Mouse (Mus musculus) megakaryocyte, embryonic 14.5 days (primary cell): ENCODE measurements around the gene Srcap. TPM values are rescaled to one million over a fixed set of nuclear protein-coding genes. Genes with fewer than 3 reads are reported as not detected.

Experiments used
- H3K27me3 ChIP-seq: replicated peaks from 2 replicates; pipeline ENCODE3; 2012; ENCODE audit warnings: inconsistent platforms
- H3K36me3 ChIP-seq: replicated peaks from 2 replicates; pipeline ENCODE3; 2012; ENCODE audit warnings: low read length, inconsistent platforms, mixed read lengths
- H3K4me1 ChIP-seq: 2 replicates; pipeline ENCODE4 v1.6.1; 2012; ENCODE audit warnings: inconsistent platforms
- H3K4me3 ChIP-seq: replicated peaks from 2 replicates; pipeline ENCODE3; 2012; ENCODE audit warnings: moderate library complexity, mild to moderate bottlenecking, inconsistent platforms
- H3K9me3 ChIP-seq: 2 replicates; pipeline ENCODE4 v1.6.1; 2012; ENCODE audit warnings: inconsistent platforms
- FLI1 ChIP-seq: IDR thresholded peaks from 2 replicates; pipeline ENCODE4 v1.6.1; 2012; ENCODE audit warnings: low read length, inconsistent platforms, mixed read lengths
- GATA1 ChIP-seq: IDR thresholded peaks from 3 replicates; pipeline ENCODE4 v1.6.1; 2012; ENCODE audit warnings: mixed read lengths, low read length, inconsistent platforms, borderline replicate concordance
- polyA plus RNA-seq: library from polyadenylated mRNA; stranded (reverse); fragments of >175 nt; gene quantifications from 2 replicates; pipeline ENCODE4 v1.2.3, GENCODE M21; 2012; ENCODE audit warnings: low replicate concordance; ENCODE audit not compliant: insufficient read depth

Srcap gene
- polyA plus RNA-seq, 1 experiment: 9.1 TPM

- Histone ChIP-seq H3K4me3 (no peak overlapping the region), H3K9me3 (no peaks in the 10 kb centered on the region), H3K27me3 (no peaks in the 10 kb centered on the region), H3K36me3 (peaks cover 89% of the 10 kb centered on the region), H3K4me1 (peaks cover 7% of the 10 kb centered on the region; the same call in 1 of the 2 replicates)
- TF ChIP-seq GATA1: no peak
- TF ChIP-seq FLI1: no peak
Measured at GRCm38 (mm10) chr7:127564381-127565150, 52.8 kb downstream of the Srcap start.

DNA sequence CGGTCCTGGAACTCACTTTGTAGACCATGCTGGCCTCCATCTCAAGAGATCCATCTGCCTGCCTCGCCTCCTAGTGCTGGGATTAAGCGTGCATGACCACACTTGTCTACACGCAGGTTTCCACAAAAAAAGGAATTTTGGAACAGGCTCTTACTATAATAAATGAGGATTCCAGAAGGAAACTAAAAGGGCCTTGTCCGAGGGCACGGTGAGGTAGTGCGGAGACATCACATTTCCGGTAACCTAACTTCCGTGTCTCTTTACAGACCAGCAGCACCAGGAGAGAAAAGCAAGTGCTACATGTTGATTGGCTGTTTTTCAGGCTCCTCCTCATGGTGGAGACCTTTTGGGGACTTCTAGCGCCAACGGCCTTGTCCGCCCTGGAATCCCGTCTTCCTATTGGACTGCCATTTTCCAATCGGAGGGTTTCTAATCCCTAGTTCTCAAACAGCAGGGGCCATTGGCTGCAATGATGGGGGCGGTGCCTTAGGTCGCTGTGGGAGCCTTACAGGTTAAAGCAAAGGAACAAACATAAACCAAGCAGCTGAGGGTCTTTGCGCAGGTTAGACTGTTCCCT lies 61.2 kb downstream of the Srcap start, which contains the start of gene Phkg2:
Gene Phkg2, plus strand, starts transcription at position 446 of the 577 bp plus-strand sequence.
- no peaks in the 10 kb centered on the region for H3K9me3 ChIP-seq
- peaks cover 61% of the 10 kb centered on the region for H3K4me1 ChIP-seq
- peak within 1 kb of the TSS; percentile 98 for H3K4me3 ChIP-seq
- no peaks in the 10 kb centered on the region for H3K27me3 ChIP-seq
- H3K36me3 ChIP-seq: peaks cover 45% of the 10 kb centered on the region
- TF ChIP-seq FLI1 (no peak), GATA1 (no peak)

DNA sequence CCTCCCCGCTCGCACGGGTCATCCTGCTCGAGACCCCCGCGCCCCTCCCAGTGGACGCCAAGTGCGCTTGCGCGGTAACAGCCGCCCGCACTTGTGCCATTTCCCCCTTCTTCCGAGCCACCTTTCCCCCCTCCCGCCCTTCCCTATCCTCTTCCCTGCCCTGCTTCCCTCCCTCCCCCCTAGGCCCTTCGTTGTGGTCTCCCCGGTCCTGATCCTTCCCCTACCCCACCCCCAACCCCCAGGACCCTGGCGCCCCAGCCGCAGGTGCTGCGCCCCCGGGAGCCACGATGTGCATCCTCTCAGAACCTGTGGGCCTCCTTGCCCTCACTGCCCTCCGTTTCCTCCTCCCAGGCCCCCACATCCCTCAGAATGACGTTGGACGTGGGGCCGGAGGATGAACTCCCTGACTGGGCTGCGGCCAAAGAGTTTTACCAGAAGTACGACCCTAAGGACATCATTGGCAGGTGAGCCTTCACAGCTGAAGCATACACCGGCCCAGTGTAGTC lies 61.8 kb downstream of the Srcap start:
- TF ChIP-seq GATA1 (no peak), FLI1 (no peak)
- Histone ChIP-seq H3K4me1 (peaks cover 61% of the 10 kb centered on the region), H3K36me3 (peaks cover 48% of the 10 kb centered on the region), H3K9me3 (no peaks in the 10 kb centered on the region), H3K27me3 (no peaks in the 10 kb centered on the region), H3K4me3 (peak overlapping the region; percentile 98)

GRCm38 (mm10) chr7:127574115-127574514 lies 62.3 kb downstream of the Srcap start:
- H3K36me3 ChIP-seq: peaks cover 47% of the 10 kb centered on the region
- peaks cover 61% of the 10 kb centered on the region for H3K4me1 ChIP-seq
- peak overlapping the region; percentile 98 for H3K4me3 ChIP-seq
- no peaks in the 10 kb centered on the region for H3K27me3 ChIP-seq
- TF ChIP-seq FLI1: no peak
- no peak for TF ChIP-seq GATA1
- no peaks in the 10 kb centered on the region for H3K9me3 ChIP-seq

GRCm38 (mm10) chr7:127583260-127583659 lies 71.5 kb downstream of the Srcap start:
- H3K27me3 ChIP-seq: no peaks in the 10 kb centered on the region
- no peak overlapping the region for H3K4me3 ChIP-seq
- H3K4me1 ChIP-seq: peaks cover 48% of the 10 kb centered on the region
- peaks cover 73% of the 10 kb centered on the region for H3K36me3 ChIP-seq
- no peaks in the 10 kb centered on the region for H3K9me3 ChIP-seq
- TF ChIP-seq FLI1 (no peak), GATA1 (no peak)

DNA sequence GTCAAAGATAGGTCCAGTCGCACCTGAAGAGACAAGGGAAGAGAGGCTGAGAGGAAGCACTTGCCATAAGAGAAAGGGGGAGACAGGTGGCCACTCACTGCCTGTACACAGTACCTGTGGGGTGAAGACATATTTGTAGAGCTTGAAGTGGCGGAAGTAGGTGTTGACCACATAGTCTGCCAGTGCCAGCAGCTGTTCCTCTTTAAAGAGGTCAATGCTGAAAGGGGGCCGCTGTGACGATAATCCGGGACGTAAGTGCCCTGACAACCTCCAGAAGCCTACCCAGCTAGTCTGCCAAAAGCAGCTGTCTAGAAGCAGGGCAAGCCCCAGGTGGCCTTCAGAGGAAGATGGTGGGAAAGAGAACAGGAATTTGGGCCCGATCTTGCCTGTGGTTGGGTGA lies 73.2 kb downstream of the Srcap start:
- Histone ChIP-seq H3K36me3 (peaks cover 65% of the 10 kb centered on the region), H3K4me1 (peaks cover 57% of the 10 kb centered on the region), H3K27me3 (no peaks in the 10 kb centered on the region), H3K9me3 (no peaks in the 10 kb centered on the region), H3K4me3 (no peak overlapping the region)
- no peak for TF ChIP-seq GATA1

DNA sequence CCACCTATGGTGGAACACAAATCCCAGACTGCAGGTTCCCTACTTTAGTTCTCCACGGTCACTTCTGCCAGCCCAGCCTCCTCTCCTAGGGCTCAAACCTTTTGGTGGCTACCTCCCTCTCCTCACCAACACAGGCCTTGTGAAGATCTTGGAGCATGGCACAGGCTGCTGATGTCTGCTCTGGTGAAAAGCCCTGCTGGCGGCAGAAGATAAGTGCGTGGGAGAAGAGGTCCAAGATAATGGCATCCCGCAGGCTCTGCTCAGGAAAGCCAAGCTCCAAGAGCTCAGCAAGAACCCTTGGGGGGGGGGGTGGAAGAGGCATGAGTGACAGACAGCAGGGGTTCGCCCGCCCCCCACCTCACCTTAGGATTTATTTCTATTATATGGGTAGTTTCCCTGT lies 74.4 kb downstream of the Srcap start:
- H3K4me1 ChIP-seq: peaks cover 67% of the 10 kb centered on the region
- H3K27me3 ChIP-seq: no peaks in the 10 kb centered on the region
- peaks cover 65% of the 10 kb centered on the region for H3K36me3 ChIP-seq
- peak overlapping the region; percentile 21 for H3K4me3 ChIP-seq
- no peaks in the 10 kb centered on the region for H3K9me3 ChIP-seq
- TF ChIP-seq FLI1 (no peak), GATA1 (no peak)

- no peaks in the 10 kb centered on the region for H3K27me3 ChIP-seq
- no peaks in the 10 kb centered on the region for H3K9me3 ChIP-seq
- H3K4me3 ChIP-seq: peak overlapping the region; percentile 97
- peaks cover 73% of the 10 kb centered on the region for H3K4me1 ChIP-seq
- TF ChIP-seq FLI1 (no peak), GATA1 (no peak)
- peaks cover 65% of the 10 kb centered on the region for H3K36me3 ChIP-seq
Measured at GRCm38 (mm10) chr7:127587196-127587595, 75.4 kb downstream of the Srcap start.

DNA sequence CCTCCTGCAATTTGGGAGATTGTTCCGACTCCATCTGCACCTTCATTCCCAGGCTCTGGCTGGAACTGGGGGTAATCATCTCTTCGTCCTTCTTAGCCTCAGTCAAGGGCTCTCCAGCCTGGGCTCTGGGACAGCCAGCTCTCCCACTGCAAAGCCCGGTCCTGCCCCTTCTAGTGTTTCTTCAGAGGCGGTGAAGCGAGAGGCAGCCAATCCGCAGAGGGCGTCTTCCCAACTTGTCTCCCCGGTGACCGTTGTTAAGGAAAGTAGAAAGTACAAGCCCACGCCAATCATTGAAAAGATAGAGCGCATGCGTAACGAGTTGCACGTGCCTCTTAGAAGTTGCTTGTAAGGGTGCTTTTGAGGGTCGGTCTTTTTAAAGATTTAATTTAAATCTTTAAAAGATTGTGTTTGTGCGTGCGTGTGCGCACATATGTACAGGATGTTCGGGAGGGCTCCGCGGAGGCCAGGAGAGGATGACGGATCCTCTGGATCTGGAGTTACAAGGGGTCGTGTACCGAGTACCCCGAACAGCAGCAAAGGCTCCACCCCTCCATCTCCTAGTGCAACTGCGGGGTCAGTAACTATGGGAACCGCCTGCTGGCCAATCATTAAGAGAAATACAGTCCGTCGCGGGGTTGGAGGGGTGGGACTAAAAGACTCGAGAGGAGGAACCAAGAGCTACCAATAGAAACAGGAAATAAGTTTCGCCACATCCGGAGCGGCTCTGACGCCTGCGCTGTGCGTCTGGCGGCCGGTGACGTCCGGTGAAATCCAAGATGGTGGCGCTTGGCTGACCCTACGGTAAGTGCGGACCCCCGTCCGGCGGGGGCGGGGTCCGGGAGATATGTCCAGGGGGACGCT lies 76.5 kb downstream of the Srcap start, which contains the start of the genes Ccdc189 and Rnf40:
Gene Ccdc189, minus strand, starts transcription at position 585 of the 861 bp plus-strand sequence.
Gene Rnf40, plus strand, starts transcription at position 757 of the 861 bp plus-strand sequence.
- Histone ChIP-seq H3K36me3 (peaks cover 65% of the 10 kb centered on the region), H3K27me3 (no peaks in the 10 kb centered on the region), H3K9me3 (no peaks in the 10 kb centered on the region), H3K4me1 (peaks cover 71% of the 10 kb centered on the region), H3K4me3 (peak within 1 kb of the TSS; percentile 97)
- peak; percentile 88 for TF ChIP-seq FLI1
- no peak for TF ChIP-seq GATA1
